Mouse (Mus musculus) effector memory CD4-positive, alpha-beta T cell, adult 5 months (primary cell): Measurements from ENCODE around the gene Rbm8a2. TPM values are rescaled to one million over a fixed set of nuclear protein-coding genes. Genes with fewer than 3 reads are reported as not detected.

Experiments used
- polyA plus RNA-seq: library from polyadenylated mRNA; unstranded; fragments of 100-300 nt; shearing (Covaris generic); gene quantifications from one replicate; pipeline ENCODE4 v1.2.1, GENCODE M21; 2017

Gene Rbm8a2
- polyA plus RNA-seq: not detected

DNA sequence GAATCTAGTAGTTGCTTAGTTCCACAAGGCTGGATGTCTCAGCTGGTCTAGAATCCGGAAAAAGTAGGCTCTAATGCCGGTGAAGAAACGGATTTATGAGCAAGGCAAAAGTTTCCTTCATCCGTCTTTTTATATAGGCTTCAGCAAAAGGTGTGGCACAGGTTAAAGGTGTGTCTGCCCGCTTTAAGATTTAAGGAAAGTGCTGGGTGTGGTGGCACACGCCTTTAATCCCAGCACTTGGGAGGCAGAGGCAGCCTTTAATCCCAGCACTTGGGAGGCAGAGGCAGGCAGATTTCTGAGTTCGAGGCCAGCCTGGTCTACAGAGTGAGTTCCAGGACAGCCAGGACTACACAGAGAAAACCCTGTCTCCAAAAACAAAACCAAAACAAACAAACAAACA lies at the start of gene Rbm8a2:
Rbm8a2 (minus strand) TSS at position 101 of the 400 bp plus-strand sequence.

Other genes starting within 250 kb of the Rbm8a2 start
- 1.5 TPM for gene Exo1, start 98.5 kb downstream of the Rbm8a2 start, polyA plus RNA-seq
- 0.21 TPM for gene Gm38100, start 58.8 kb downstream of the Rbm8a2 start, polyA plus RNA-seq